Mouse (Mus musculus): ENCODE measurements around the gene Tob2.
A peak's percentile ranks its signal among the peaks of the same experiment; 100 is the strongest.

The Tob2 gene

DNA sequence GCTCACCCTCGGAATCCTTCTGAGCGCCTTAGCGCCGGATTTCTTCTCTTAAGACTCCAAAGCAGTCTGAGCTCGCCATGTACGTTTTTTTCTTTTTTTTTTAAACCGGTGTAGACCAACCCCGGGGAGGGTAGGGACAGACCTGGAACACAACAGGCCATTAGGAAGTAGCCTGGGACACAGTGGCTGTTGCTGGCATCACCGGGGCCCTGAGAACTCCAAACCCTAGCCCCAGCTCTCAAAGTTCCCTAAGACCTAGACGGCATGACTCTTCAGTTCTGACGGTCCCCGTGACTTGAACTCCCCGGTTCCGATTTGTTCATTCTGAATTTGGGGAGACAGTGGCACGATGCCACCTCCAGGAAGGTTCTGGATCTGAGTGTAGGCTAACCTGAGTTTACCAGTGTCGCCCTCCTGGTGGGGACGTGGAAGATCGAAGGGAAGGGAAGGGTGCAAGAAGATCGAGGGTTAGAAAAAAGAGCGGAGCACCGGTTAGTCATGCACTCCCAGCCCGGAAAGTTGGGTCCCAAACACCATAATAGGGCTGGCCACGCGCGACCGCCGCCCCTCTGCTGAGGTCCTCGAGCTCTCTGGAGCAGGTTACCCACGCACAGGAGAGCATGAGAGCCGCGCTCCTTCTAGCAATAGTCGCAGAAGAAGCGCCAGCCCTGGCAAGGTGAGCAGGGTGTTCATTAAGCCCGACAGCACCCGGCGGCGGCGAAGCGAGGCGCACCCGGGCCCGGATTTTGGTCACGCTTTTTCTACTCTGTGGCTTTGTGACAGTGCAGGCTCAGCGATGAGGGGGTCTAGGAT lies at the start of gene Tob2:
Gene Tob2 (minus strand): TSS at position 280 of the 813 bp plus-strand sequence.
- DNase-seq (ENCODE audit: inconsistent age in 2 of 2, low spot score in 1 of 2) = peak; percentile 82 to 94

DNA sequence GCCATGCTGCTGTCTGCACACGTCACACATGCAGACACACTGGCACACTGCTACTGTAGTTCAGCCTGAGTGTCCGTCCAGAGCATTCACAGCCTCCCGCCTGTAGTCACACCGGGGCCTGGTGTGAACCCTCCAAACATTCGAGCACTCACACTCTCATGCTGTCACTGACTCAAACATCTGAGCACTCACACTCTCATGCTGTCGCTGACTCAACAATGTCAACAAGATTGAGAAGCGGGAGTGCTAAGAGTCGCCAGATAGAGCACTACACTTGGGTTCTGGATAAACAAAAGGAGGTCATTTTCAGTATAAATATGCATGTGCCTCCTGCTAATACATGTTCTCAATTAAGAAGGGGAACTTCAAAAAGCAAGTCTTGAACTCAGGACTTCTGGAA lies 49.4 kb upstream of the Tob2 start:
- no peak for DNase-seq (ENCODE audit: inconsistent age in 2 of 2, low spot score in 1 of 2)

DNA sequence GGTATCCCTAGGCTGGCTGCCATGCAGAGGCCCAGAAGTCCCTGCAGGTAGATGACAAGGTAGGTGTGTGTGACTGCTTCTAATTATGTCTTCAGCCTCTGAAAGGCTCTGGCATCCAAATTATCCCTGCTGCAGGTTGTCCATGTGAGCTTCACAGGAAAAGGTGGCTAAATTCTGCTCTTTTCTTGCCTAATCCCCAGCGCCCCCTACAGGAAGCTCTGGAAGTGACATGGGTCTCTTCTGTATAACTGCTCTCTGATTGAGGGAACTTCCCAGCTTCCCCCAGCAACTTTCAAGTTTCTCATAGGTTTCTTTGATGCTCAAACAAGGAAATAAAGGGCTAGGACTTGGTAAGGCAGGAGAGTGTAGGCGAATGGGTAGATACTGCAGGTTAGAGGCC lies 46.3 kb upstream of the Tob2 start:
- DNase-seq (ENCODE audit: inconsistent age in 2 of 2, low spot score in 1 of 2) = peak; percentile 59 to 89

DNA sequence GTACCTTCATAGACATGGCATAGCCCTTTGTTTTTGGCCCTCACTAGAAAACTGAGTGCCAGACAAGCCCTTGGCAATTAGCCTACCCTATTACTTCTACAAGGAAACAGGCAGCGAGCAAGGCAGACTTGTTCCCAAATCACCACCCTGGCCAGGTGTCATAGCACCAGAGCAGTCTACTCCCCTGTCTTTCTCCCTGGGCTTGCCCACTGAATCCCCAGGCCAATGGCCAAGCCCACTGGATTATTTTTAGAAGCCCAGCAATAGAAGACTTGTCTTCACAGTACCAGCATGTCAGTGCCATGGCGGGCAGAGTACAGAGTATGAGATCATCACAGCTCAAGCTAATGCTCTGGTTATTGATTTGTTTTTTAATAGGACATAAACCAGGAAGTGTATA lies 40.2 kb upstream of the Tob2 start:
- DNase-seq (ENCODE audit: inconsistent age in 2 of 2, low spot score in 1 of 2) = no peak

DNA sequence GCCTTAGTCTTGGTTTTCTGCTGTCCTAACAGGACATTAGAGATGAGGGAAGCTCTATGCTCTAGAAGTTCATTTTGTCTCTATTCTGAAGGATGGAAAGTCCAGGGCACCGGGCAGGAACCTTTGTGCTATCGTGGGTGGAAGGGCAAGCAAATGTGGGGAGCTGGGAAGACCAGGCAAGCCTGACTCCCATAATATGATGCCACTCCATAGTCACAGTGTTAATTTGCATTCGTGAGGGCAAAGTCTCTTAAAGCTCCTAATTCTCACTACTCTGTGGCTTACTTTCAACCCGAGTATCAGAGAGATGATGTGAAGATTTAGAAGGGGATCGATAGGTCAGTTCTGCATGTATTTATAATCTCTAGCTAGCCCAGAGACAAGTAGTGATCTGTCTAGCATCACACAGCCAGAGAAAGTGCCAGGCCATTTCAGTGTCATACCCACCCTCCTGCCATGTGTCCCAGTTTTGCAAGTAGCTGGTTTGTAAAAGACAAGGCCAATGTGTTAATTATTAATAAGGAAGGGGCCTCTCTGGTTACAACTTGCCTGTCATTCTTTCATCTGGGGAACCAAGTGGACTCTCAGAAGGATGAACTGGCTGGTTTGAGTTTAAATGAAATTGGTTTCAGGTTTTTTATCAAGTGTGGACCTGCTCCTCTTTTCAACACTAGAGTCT lies 39.1 kb upstream of the Tob2 start:
- DNase-seq (ENCODE audit: inconsistent age in 2 of 2, low spot score in 1 of 2) = no peak

GRCm38 (mm10) chr15:81896407-81896806 lies 37.8 kb upstream of the Tob2 start:
- no peak for DNase-seq (ENCODE audit: inconsistent age in 2 of 2, low spot score in 1 of 2)

GRCm38 (mm10) chr15:81894002-81894401 lies 35.4 kb upstream of the Tob2 start:
- no peak for DNase-seq (ENCODE audit: inconsistent age in 2 of 2, low spot score in 1 of 2)

DNA sequence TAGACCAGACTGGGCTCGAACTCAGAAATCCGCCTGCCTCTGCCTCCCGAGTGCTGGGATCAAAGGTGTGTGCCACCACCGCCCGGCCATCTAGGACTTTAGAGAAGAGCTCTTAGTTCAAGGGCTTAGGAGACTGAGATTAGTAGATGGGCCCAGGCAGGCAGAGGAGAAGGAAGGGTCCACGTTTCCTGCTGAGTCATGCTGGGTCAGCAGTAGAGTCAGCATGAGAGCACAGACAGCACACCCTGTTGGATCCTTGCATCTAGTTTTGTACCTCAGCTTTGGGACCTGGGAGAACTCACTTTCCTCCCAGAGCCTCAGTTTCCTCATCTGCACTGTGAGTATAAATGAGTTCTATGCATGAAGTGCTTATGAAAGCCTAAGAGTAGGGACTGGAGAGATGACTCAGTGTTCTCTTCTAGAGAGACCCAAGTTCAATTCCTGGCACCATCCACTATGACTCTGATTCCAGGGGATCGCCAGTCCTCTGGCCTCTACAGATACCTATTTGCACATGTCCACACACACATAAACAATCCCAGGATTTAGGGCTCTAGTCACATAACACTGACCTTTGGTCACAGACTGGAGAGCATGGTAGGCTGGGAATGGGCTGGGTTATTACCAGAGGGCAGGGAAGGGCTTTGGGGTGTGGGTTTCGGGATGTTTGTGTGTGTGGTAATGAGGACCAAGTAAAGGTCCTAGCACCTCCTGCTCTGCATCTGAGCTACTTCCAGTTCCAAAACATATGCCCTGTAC lies 33.4 kb upstream of the Tob2 start:
- DNase-seq (ENCODE audit: inconsistent age in 2 of 2, low spot score in 1 of 2) = no peak

GRCm38 (mm10) chr15:81891140-81891802 lies 32.7 kb upstream of the Tob2 start:
- DNase-seq (ENCODE audit: inconsistent age in 2 of 2, low spot score in 1 of 2) = no peak

DNA sequence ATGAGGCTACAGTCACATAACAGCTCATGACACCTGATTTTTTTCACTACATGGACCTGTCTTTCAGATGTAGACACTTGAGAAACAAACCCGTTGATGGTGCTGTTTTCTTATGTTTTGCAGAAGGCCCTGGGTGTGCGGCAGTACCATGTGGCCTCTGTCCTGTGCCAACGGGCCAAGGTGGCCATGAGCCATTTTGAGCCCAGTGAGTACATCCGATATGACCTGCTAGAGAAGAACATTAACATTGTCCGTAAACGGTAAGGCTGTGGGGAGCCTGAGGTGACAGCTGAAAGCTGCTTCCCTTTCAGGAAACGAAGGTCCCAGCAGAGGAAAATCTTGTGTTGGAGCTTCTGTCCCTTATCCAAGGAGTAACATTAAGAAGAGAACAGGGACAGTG lies 30.6 kb upstream of the Tob2 start:
- no peak for DNase-seq (ENCODE audit: inconsistent age in 2 of 2, low spot score in 1 of 2)

GRCm38 (mm10) chr15:81886795-81887550 lies 28.4 kb upstream of the Tob2 start:
- peak in 1 of 2 experiments; percentile 51 for DNase-seq (ENCODE audit: inconsistent age in 2 of 2, low spot score in 1 of 2)

DNA sequence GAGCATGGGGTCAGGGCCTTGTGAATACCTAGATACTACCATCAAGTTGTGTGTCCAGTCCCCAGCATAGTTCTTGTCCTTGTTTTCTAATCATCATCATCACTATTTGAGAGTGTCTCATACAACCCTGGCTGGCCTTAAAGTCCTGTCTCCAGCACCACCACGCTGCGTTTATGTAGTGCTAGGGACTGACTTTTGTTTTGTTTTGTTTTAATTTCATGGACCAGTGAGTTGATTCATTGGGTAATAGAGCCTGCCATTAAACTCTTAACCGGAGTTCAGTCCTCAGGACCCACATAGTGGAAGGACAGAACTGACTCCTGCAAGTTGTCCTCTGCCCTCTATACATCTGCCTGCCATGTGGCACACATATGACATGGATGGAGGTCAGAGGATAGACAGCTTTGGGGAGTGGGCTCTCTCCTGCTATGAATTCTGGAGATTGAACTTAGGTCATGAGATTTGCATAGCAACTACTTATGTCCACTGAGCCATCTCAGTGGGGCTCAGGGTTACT lies 26.9 kb upstream of the Tob2 start:
- DNase-seq (ENCODE audit: inconsistent age in 2 of 2, low spot score in 1 of 2) = no peak

- no peak for DNase-seq (ENCODE audit: inconsistent age in 2 of 2, low spot score in 1 of 2)
These were observed 23.8 kb upstream of the Tob2 start for GRCm38 (mm10) chr15:81882348-81882747.

GRCm38 (mm10) chr15:81879531-81880401 lies 21.2 kb upstream of the Tob2 start:
- peak in 1 of 2 experiments; percentile 57 for DNase-seq (ENCODE audit: inconsistent age in 2 of 2, low spot score in 1 of 2)

DNA sequence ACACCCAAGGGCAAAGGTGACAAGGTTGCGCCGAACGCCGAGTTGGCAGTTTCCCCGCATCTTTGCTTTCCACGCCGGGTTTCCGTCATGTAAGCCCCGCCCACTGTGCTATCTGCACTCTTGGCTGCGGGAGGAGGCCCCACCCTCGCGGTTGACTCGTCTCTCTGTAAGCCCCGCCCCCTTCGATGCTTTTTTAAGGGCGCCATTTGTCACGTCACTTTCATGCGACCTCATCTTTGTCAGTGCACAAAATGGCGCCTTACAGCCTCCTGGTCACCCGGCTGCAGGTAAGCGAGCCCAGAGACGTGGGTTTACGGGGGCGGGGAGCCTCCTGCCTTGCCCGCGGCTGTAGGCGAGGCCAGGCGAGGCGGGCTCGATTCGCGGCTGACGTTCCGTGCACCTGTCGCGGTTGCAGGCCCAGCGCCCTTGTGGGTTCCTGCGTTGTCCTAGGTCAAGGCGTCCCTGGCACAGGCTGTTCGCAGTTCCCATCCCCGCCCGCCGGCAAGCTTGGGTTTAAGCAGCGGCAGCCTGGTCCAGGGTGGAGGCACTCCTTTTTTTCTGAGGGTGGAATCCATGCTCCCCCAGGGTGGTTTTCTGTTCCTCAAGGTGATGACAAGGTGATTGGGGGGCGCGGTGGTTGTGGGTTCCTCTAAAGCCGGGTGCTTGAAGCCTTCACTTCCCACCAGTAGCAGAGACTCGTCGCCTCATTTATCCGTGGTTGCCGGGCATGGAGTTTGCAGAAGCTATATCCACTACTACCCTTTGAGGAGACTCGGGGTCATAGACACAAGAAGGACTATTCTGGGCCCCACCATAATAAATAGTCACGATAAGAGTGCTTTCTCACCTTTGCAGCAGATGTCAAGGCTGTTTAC lies 13.9 kb upstream of the Tob2 start, which contains the start of gene Aco2:
Gene Aco2 (plus strand): TSS at position 48 of the 875 bp plus-strand sequence.
- peak; percentile 99 to 100 for DNase-seq (ENCODE audit: inconsistent age in 2 of 2, low spot score in 1 of 2)

DNA sequence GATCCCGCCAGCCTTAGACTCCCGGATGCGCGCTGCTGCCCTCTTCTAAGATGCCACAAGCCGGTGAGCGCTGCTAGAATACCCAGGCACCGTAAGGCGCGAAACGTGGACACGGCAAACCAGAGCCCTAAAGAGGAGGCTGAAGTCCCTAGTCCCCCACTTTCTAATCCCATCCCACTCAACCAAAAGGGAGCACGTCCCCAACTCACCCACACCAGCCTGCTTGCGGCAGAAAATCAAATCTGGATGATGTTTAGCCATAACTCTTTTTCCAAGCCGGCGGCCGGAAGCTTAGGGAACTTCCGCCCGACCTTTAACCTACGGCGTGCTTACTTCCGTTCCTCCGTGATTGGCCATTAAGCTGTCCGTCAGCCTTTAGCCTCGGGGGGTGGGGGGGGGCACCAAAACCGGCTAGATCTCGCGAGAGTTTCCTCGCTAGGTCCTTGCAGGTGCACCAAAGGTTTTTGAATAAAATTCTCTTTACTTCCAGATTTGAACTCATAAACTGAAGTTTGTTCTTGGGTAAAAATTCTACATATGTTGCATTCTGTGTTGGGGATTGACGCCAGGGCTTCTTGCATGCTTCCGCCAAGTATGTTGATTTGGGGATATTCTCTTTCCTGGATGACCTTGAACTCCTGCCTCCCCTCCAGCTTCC lies 13.1 kb upstream of the Tob2 start, which contains the start of gene Phf5a:
Gene Phf5a (minus strand): TSS at position 308 of the 658 bp plus-strand sequence.
- peak; percentile 86 to 95 for DNase-seq (ENCODE audit: inconsistent age in 2 of 2, low spot score in 1 of 2)

- no peak for DNase-seq (ENCODE audit: inconsistent age in 2 of 2, low spot score in 1 of 2)
These were observed 11.4 kb upstream of the Tob2 start for GRCm38 (mm10) chr15:81869985-81870384.

DNA sequence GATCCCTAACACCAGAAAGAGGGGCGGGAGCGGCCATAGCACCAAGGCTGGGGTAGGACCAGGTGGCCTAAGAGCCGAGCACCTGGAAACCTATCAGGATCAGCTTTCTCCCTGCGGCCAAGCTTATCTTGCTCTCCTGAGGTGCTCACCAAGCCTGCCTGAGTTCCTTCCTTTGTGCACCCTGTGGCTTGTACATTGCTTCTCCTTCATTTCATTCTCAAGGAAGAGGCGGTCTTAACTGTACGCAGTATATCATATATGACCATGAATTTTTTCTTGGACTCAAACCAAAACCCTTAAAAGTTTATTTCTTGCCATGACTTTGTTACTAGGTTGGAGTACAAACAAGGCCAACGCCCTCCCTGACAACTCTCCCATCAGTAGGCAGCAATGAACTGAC lies 5.6 kb upstream of the Tob2 start:
- no peak for DNase-seq (ENCODE audit: inconsistent age in 2 of 2, low spot score in 1 of 2)
